8 mouse cellular contexts compared by ENCODE assay signal in the genomic region with DNA sequence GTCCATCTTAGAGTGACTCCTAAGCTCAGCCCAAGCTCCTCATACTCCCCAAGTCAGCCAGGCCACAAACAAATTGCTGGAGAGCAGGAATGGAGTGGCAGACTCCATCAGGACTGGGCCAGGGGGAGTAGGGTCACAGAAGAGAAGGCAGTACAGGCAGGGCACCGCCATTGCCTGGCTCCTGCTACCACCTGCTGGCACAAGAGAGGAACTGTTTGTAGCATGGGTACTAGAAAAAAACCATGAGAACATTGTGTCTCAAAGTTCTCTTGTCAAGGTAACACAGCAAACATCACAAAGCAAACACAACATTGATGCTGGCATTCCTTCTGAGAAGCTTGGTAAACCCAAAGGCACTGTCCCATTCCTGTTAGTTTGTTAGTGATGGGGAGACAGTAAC. TPM values are rescaled to one million over a fixed set of nuclear protein-coding genes. Genes with fewer than 3 reads are reported as not detected.
DNase-seq lines count a peak whose midpoint lies in the region; ATAC-seq lines count a peak whose summit lies in the region.

No protein-coding gene starts in this region.

- H3K27ac ChIP-seq in limb, embryonic 12.5 days, result no peak overlapping the region
- no peak overlapping the region for H3K27ac ChIP-seq in midbrain, embryonic 16.5 days (ENCODE audit: low read length)

- no peaks in the 10 kb centered on the region for H3K9me3 ChIP-seq in limb, embryonic 12.5 days
- H3K9me3 ChIP-seq in midbrain, embryonic 16.5 days (replicated peaks; ENCODE audit: control insufficient read depth, low read length, poor library complexity, severe bottlenecking), result no peaks in the 10 kb centered on the region

- ATAC-seq in hematopoietic stem cell, adult 5-6 weeks (replicated peaks in 1 of 2; ENCODE audit: insufficient read depth in 1 of 2, low FRiP score in 2 of 2, low TSS enrichment in 1 of 2, low read depth in 1 of 2, poor library complexity in 2 of 2, severe bottlenecking in 2 of 2), result peak; percentile 88 to 93
- peak; percentile 71; the same call in 1 of the 2 replicates for ATAC-seq in limb, embryonic 12.5 days (ENCODE audit: insufficient number of reproducible peaks, insufficient read depth, low FRiP score, low TSS enrichment, low read depth)
- ATAC-seq in midbrain, embryonic 16.5 days, result peak; percentile 66; the same call in 1 of the 2 replicates

- H3K9ac ChIP-seq in limb, embryonic 12.5 days (replicated peaks), result no peak overlapping the region
- no peak overlapping the region for H3K9ac ChIP-seq in midbrain, embryonic 16.5 days (ENCODE audit: low read depth, low read length)

- WGBS in limb, embryonic 12.5 days, result 20% methylated on average over 1 of the region's 1 CpGs
- 6% methylated on average over 1 of the region's 1 CpGs for WGBS in midbrain, embryonic 16.5 days

- H3K4me1 ChIP-seq in limb, embryonic 12.5 days (replicated peaks), result no peaks in the 10 kb centered on the region
- H3K4me1 ChIP-seq in midbrain, embryonic 16.5 days (ENCODE audit: control insufficient read depth, insufficient read depth, low read length), result no peaks in the 10 kb centered on the region; the same call in 1 of the 2 replicates

- intact Hi-C loops in gastrocnemius, postnatal 36 days (cut with DNase I), result no loop called here

- no peak overlapping the region for H3K4me3 ChIP-seq in limb, embryonic 12.5 days (replicated peaks)
- H3K4me3 ChIP-seq in midbrain, embryonic 16.5 days (ENCODE audit: low read depth, low read length), result no peak overlapping the region

- no peaks in the 10 kb centered on the region for H3K27me3 ChIP-seq in limb, embryonic 12.5 days
- H3K27me3 ChIP-seq in midbrain, embryonic 16.5 days (ENCODE audit: control insufficient read depth, insufficient read depth, low read depth, low read length), result no peaks in the 10 kb centered on the region

- DNase-seq in gastrocnemius, postnatal 10 days, result peak; percentile 24
- no peak for DNase-seq in gastrocnemius, postnatal 36 days
- peak; percentile 63 for DNase-seq in MN1 (ENCODE audit: low spot score)
- peak; percentile 24 to 53 for DNase-seq in cerebellum, postnatal 25 days
- DNase-seq in thymus, postnatal 14 days, result peak; percentile 65

- H3K4me2 ChIP-seq in limb, embryonic 12.5 days, result no peak overlapping the region
- H3K4me2 ChIP-seq in midbrain, embryonic 16.5 days (ENCODE audit: low read length), result no peak overlapping the region

- no peaks in the 10 kb centered on the region for H3K36me3 ChIP-seq in limb, embryonic 12.5 days
- 0 out of 2 replicates have a peak, but pooled peaks cover 2% of the 10 kb centered on the region for H3K36me3 ChIP-seq in midbrain, embryonic 16.5 days (ENCODE audit: control insufficient read depth, insufficient read depth, low read length)

RNA-seq across cellular contexts. Expression of a gene that starts 20.0 kb away (rescaled TPM):
- 10 to 100 TPM in 1 of 2 experiments, 1 to 10 TPM in 1; 9.5 to 10.7 TPM for total RNA-seq in gastrocnemius, postnatal 10 days (2021)
- total RNA-seq in gastrocnemius, postnatal 36 days (2021), result 1 to 10 TPM; 6.9 to 8.2 TPM
- 21.4 and 24.6 TPM in 2 replicates for total RNA-seq in hematopoietic stem cell, adult 5-6 weeks (2017)
- polyA plus RNA-seq in limb, embryonic 12.5 days (2016; fragmentation: Nextera tagmentation; extraction: Ambion mirVana), result 17.2 and 17.6 TPM in 2 replicates
- polyA plus RNA-seq in midbrain, embryonic 16.5 days (2015; fragmentation: Nextera tagmentation; extraction: Ambion mirVana), result 76.3 and 82.4 TPM in 2 replicates

RNA-seq across cellular contexts. Expression of a gene that starts 20.2 kb away (rescaled TPM):
- 1 to 10 TPM; 1.2 to 1.6 TPM for total RNA-seq in gastrocnemius, postnatal 10 days (2021)
- total RNA-seq in gastrocnemius, postnatal 36 days (2021), result under 1 TPM; 0.52 to 0.71 TPM
- not detected in 2 replicates for total RNA-seq in hematopoietic stem cell, adult 5-6 weeks (2017)
- polyA plus RNA-seq in limb, embryonic 12.5 days (2016; fragmentation: Nextera tagmentation; extraction: Ambion mirVana), result 7.4 and 9.4 TPM in 2 replicates
- polyA plus RNA-seq in midbrain, embryonic 16.5 days (2015; fragmentation: Nextera tagmentation; extraction: Ambion mirVana), result 29.0 and 29.1 TPM in 2 replicates

Comparison
In these comparisons a context has a peak if more than half of its experiments do, and no peak if none do; other contexts are left out.
1. DNase-seq: peak in gastrocnemius, postnatal 10 days (single experiment), MN1 (single experiment), cerebellum, postnatal 25 days (2 of 2) and thymus, postnatal 14 days (single experiment); none in gastrocnemius, postnatal 36 days (0 of 2).
2. Peak in every context shown above with its lines, with median percentiles within 50 percentile points of each other: ATAC-seq.